ENCODE assay signal across 15 mouse cellular contexts in the genomic region with DNA sequence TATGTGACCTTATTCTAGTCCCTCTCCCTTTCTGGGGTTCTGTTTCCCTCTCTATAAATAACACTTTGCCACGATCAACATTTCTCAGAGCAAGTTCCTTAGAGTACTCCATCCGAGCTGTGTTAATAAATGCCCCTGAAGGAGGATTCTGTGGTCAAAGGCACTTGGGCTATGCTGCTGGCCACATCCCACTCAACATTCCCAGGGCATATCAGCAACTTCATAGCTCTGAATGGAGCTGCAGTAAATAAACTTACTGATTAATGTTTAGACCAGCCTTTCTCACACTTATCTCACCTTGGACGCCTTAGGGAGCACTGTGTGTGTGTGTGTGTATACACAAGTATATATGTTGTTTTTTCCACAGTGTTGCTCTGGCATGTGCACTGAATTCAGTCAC. TPM values are rescaled to one million over a fixed set of nuclear protein-coding genes. Genes with fewer than 3 reads are reported as not detected.
DNase-seq lines count a peak whose midpoint lies in the region; ATAC-seq and TF ChIP-seq lines count a peak whose summit lies in the region.
"Had no signal": no experiment of that assay in that cellular context is flagged by ENCODE, and none has a peak within 500 bp of the region (broad histone marks: within the 10 kb centered on the region; RNA-seq: fewer than 3 reads in every experiment).

No protein-coding gene starts in this region.

- H3K36me3 ChIP-seq in heart, embryonic 13.5 days: no peaks in the 10 kb centered on the region
- H3K36me3 ChIP-seq in lung, embryonic 15.5 days: no peaks in the 10 kb centered on the region
- H3K36me3 ChIP-seq in liver, postnatal 0 days (replicated peaks; ENCODE audit: insufficient read depth, low read length): no peaks in the 10 kb centered on the region
- H3K36me3 ChIP-seq: limb, embryonic 12.5 days; neural tube, embryonic 15.5 days had no signal

- H3K4me3 ChIP-seq in heart, embryonic 13.5 days: no peak overlapping the region
- no peak overlapping the region for H3K4me3 ChIP-seq in lung, embryonic 15.5 days
- H3K4me3 ChIP-seq in lung, adult 2 months (replicated peaks; ENCODE audit: extremely low read depth, low read depth, low read length): no peak overlapping the region
- no peak overlapping the region for H3K4me3 ChIP-seq in liver, postnatal 0 days (ENCODE audit: low read depth, low read length)
- H3K4me3 ChIP-seq: limb, embryonic 12.5 days; neural tube, embryonic 15.5 days had no signal

- H3K27me3 ChIP-seq in heart, embryonic 13.5 days (replicated peaks): no peaks in the 10 kb centered on the region
- no peaks in the 10 kb centered on the region for H3K27me3 ChIP-seq in lung, embryonic 15.5 days
- no peaks in the 10 kb centered on the region for H3K27me3 ChIP-seq in liver, postnatal 0 days (ENCODE audit: insufficient read depth, low read length)
- H3K27me3 ChIP-seq: neural tube, embryonic 15.5 days had no signal

- peaks cover 72% of the 10 kb centered on the region for H3K4me1 ChIP-seq in heart, embryonic 13.5 days
- H3K4me1 ChIP-seq in lung, embryonic 15.5 days: peaks cover 33% of the 10 kb centered on the region
- peaks cover 9% of the 10 kb centered on the region; the same call in 1 of the 2 replicates for H3K4me1 ChIP-seq in lung, adult 2 months (ENCODE audit: control insufficient read depth, insufficient read depth, low read length)
- H3K4me1 ChIP-seq in liver, postnatal 0 days (ENCODE audit: insufficient read depth): peaks cover 89% of the 10 kb centered on the region

- no peak overlapping the region for H3K4me2 ChIP-seq in heart, embryonic 13.5 days
- H3K4me2 ChIP-seq in lung, embryonic 15.5 days: no peak overlapping the region
- peak overlapping the region; percentile 60 for H3K4me2 ChIP-seq in liver, postnatal 0 days (ENCODE audit: low read depth, low read length)
- H3K4me2 ChIP-seq: limb, embryonic 12.5 days; neural tube, embryonic 15.5 days had no signal

- no peak for TF ChIP-seq POLR2A in lung, adult 2 months (IDR thresholded peaks at IDR 0.05; ENCODE audit: borderline replicate concordance, extremely low read depth, low read depth, low read length)

- 27% methylated on average over 3 of the region's 3 CpGs for WGBS in heart, embryonic 13.5 days
- WGBS in lung, embryonic 15.5 days: 35% methylated on average over 3 of the region's 3 CpGs
- WGBS in lung, adult 2 months: 53% methylated on average over 3 of the region's 3 CpGs
- WGBS in liver, postnatal 0 days (ENCODE audit: insufficient replicate concordance): 51% methylated on average over 3 of the region's 3 CpGs

- no peaks in the 10 kb centered on the region for H3K9me3 ChIP-seq in heart, embryonic 13.5 days
- H3K9me3 ChIP-seq in lung, embryonic 15.5 days: no peaks in the 10 kb centered on the region
- H3K9me3 ChIP-seq in liver, postnatal 0 days (ENCODE audit: low read length): no peaks in the 10 kb centered on the region
- H3K9me3 ChIP-seq: limb, embryonic 12.5 days; neural tube, embryonic 15.5 days had no signal

- no peak for ATAC-seq in heart, embryonic 13.5 days (ENCODE audit: extremely low read depth, insufficient number of reproducible peaks, low FRiP score, low TSS enrichment)
- ATAC-seq in lung, embryonic 15.5 days (ENCODE audit: borderline replicate concordance, extremely low read depth, low FRiP score, low TSS enrichment): no peak
- no peak for ATAC-seq in liver, postnatal 0 days
- ATAC-seq in megakaryocyte-erythroid progenitor cell, adult 5-6 weeks (replicated peaks; ENCODE audit: low FRiP score, low TSS enrichment, poor library complexity, severe bottlenecking): no peak
- ATAC-seq: activated CD4-positive, CD25-positive, alpha-beta regulatory T cell, adult 4 months had no signal

- TF ChIP-seq EP300 in liver, postnatal 0 days (IDR thresholded peaks at IDR 0.05; ENCODE audit: low read depth): no peak

- 0 out of 2 replicates have a peak overlapping the region, but pooled peaks have one; percentile 33 for H3K27ac ChIP-seq in heart, embryonic 13.5 days (replicated peaks)
- H3K27ac ChIP-seq in lung, embryonic 15.5 days: peak overlapping the region; percentile 6; the same call in 1 of the 2 replicates
- peak overlapping the region; percentile 97 for H3K27ac ChIP-seq in liver, postnatal 0 days (ENCODE audit: low read depth)
- H3K27ac ChIP-seq: limb, embryonic 12.5 days; neural tube, embryonic 15.5 days had no signal

- no peak overlapping the region for H3K9ac ChIP-seq in heart, embryonic 13.5 days
- no peak overlapping the region for H3K9ac ChIP-seq in lung, embryonic 15.5 days
- H3K9ac ChIP-seq in liver, postnatal 0 days (replicated peaks): 0 out of 2 replicates have a peak overlapping the region, but pooled peaks have one; percentile 17
- H3K9ac ChIP-seq: limb, embryonic 12.5 days; neural tube, embryonic 15.5 days had no signal

- DNase-seq in heart, postnatal 4 days: no peak
- no peak for DNase-seq in lung, adult 2 months
- DNase-seq in liver, postnatal 0 days: no peak
- DNase-seq in neural tube, embryonic 10.5 days (ENCODE audit: extremely low spot score, low spot score): no peak
- DNase-seq in adipocyte (ENCODE audit: low spot score): no peak
- DNase-seq: cerebellum, postnatal 25 days; gastrocnemius, postnatal 36 days; retina, postnatal 1 day; thymus, postnatal 14 days had no signal

- TF ChIP-seq CTCF in lung, adult 2 months (IDR thresholded peaks at IDR 0.05; ENCODE audit: insufficient read depth, low read length): no peak
- TF ChIP-seq CTCF in liver, postnatal 0 days (IDR thresholded peaks at IDR 0.05; ENCODE audit: low read depth): no peak

RNA-seq across cellular contexts. Expression of a gene that starts 41.5 kb away (rescaled TPM):
- polyA plus RNA-seq in heart, embryonic 13.5 days (2015; fragmentation: Nextera tagmentation; extraction: Ambion mirVana): 9.5 and 10.4 TPM in 2 replicates
- 10 to 100 TPM; 73.4 to 75.5 TPM for total RNA-seq in heart, postnatal 4 days (2021)
- 18.0 and 21.8 TPM in 2 replicates for polyA plus RNA-seq in lung, embryonic 15.5 days (2015; fragmentation: Nextera tagmentation; extraction: Ambion mirVana)
- polyA plus RNA-seq in lung, adult 2 months (2012; rRNA removed): 54.8 and 56.1 TPM in 2 replicates
- 9.6 and 9.7 TPM in 2 replicates for polyA plus RNA-seq in liver, postnatal 0 days (2015; fragmentation: Nextera tagmentation; extraction: Ambion mirVana)
- total RNA-seq in megakaryocyte-erythroid progenitor cell, adult 5-6 weeks (2014; fragmentation: Nextera tagmentation): 24.3 and 27.9 TPM in 2 replicates
- total RNA-seq in megakaryocyte-erythroid progenitor cell, adult 5-6 weeks (2017): 5.1 and 9.2 TPM in 2 replicates

RNA-seq across cellular contexts. Expression of a gene that starts 42.2 kb away (rescaled TPM):
- 2.4 TPM in 2 replicates for polyA plus RNA-seq in heart, embryonic 13.5 days (2015; fragmentation: Nextera tagmentation; extraction: Ambion mirVana)
- 1 to 10 TPM in 1 of 2 experiments, under 1 TPM in 1; 0.72 to 1.2 TPM for total RNA-seq in heart, postnatal 4 days (2021)
- 2.5 and 3.4 TPM in 2 replicates for polyA plus RNA-seq in lung, embryonic 15.5 days (2015; fragmentation: Nextera tagmentation; extraction: Ambion mirVana)
- 7.3 and 9.1 TPM in 2 replicates for polyA plus RNA-seq in lung, adult 2 months (2012; rRNA removed)
- 10.3 and 10.6 TPM in 2 replicates for polyA plus RNA-seq in liver, postnatal 0 days (2015; fragmentation: Nextera tagmentation; extraction: Ambion mirVana)
- total RNA-seq in megakaryocyte-erythroid progenitor cell, adult 5-6 weeks (2014; fragmentation: Nextera tagmentation): 1.6 and 6.4 TPM in 2 replicates
- total RNA-seq in megakaryocyte-erythroid progenitor cell, adult 5-6 weeks (2017): 2.5 and 8.8 TPM in 2 replicates

Comparison
In these comparisons a context has a peak if more than half of its experiments do, and no peak if none do; other contexts are left out.
1. H3K27ac ChIP-seq: peak in every context shown above with its lines; median percentile 97 in liver, postnatal 0 days; 33 in heart, embryonic 13.5 days; 6 in lung, embryonic 15.5 days.